Mouse (Mus musculus): ENCODE data around the gene 4930544D05Rik. TPM values are rescaled to one million over a fixed set of nuclear protein-coding genes. Genes with fewer than 3 reads are reported as not detected.
A peak's percentile ranks its signal among the peaks of the same experiment; 100 is the strongest.

4930544D05Rik gene
- total and polyA plus RNA-seq, 2 experiments from 2014 or later, result not detected

- no peaks in the 10 kb centered on the region for H3K36me3 ChIP-seq (ENCODE audit: insufficient read depth, low read length)
- no peaks in the 10 kb centered on the region for H3K27me3 ChIP-seq (ENCODE audit: insufficient read depth, low read length)
- DNase-seq (ENCODE audit: low spot score), result no peak
- H3K4me2 ChIP-seq (ENCODE audit: low read depth, low read length), result no peak overlapping the region
- H3K9ac ChIP-seq (replicated peaks; ENCODE audit: low read length), result no peak overlapping the region
- no peaks in the 10 kb centered on the region for H3K9me3 ChIP-seq (ENCODE audit: low read length)
- no peak overlapping the region for H3K4me3 ChIP-seq (ENCODE audit: low read length)
- no peak for TF ChIP-seq CTCF (IDR thresholded peaks at IDR 0.05; ENCODE audit: low read depth)
- H3K4me1 ChIP-seq (ENCODE audit: insufficient read depth, low read length), result no peaks in the 10 kb centered on the region; the same call in 1 of the 2 replicates
- ATAC-seq, result no peak
- H3K27ac ChIP-seq, result no peak overlapping the region
- WGBS, result 89% methylated on average over 6 of the region's 6 CpGs
Measured at GRCm38 (mm10) chr11:70578962-70579361, 36.7 kb upstream of the 4930544D05Rik start.

- H3K4me1 ChIP-seq (ENCODE audit: insufficient read depth, low read length), result no peaks in the 10 kb centered on the region; the same call in 1 of the 2 replicates
- no peak for ATAC-seq
- TF ChIP-seq CTCF (IDR thresholded peaks at IDR 0.05; ENCODE audit: low read depth), result no peak
- no peak for DNase-seq (ENCODE audit: low spot score)
- H3K27ac ChIP-seq, result 0 out of 2 replicates have a peak overlapping the region, but pooled peaks have one; percentile 11
- no peaks in the 10 kb centered on the region for H3K9me3 ChIP-seq (ENCODE audit: low read length)
- 80% methylated on average over 9 of the region's 9 CpGs for WGBS
- no peaks in the 10 kb centered on the region for H3K27me3 ChIP-seq (ENCODE audit: insufficient read depth, low read length)
- H3K4me2 ChIP-seq (ENCODE audit: low read depth, low read length), result no peak overlapping the region
- H3K4me3 ChIP-seq (ENCODE audit: low read length), result no peak overlapping the region
- H3K9ac ChIP-seq (replicated peaks; ENCODE audit: low read length), result no peak overlapping the region; the same call in 1 of the 2 replicates
- H3K36me3 ChIP-seq (ENCODE audit: insufficient read depth, low read length), result no peaks in the 10 kb centered on the region
Measured at GRCm38 (mm10) chr11:70579710-70580357, 35.8 kb upstream of the 4930544D05Rik start.

GRCm38 (mm10) chr11:70580358-70580720 is 35.3 kb upstream of the 4930544D05Rik start:
- Histone ChIP-seq H3K36me3 (ENCODE audit: insufficient read depth, low read length) (no peaks in the 10 kb centered on the region), H3K4me2 (ENCODE audit: low read depth, low read length) (no peak overlapping the region), H3K9me3 (ENCODE audit: low read length) (no peaks in the 10 kb centered on the region), H3K27ac (peak overlapping the region; percentile 11; the same call in 1 of the 2 replicates), H3K27me3 (ENCODE audit: insufficient read depth, low read length) (no peaks in the 10 kb centered on the region), H3K9ac (replicated peaks; ENCODE audit: low read length) (no peak overlapping the region; the same call in 1 of the 2 replicates), H3K4me3 (ENCODE audit: low read length) (no peak overlapping the region), H3K4me1 (ENCODE audit: insufficient read depth, low read length) (no peaks in the 10 kb centered on the region; the same call in 1 of the 2 replicates)
- DNase-seq (ENCODE audit: low spot score) (no peak), ATAC-seq (no peak)
- 69% methylated on average over 5 of the region's 5 CpGs for WGBS
- no peak for TF ChIP-seq CTCF (IDR thresholded peaks at IDR 0.05; ENCODE audit: low read depth)

GRCm38 (mm10) chr11:70580921-70581320 is 34.7 kb upstream of the 4930544D05Rik start:
- no peak for TF ChIP-seq CTCF (IDR thresholded peaks at IDR 0.05; ENCODE audit: low read depth)
- Histone ChIP-seq H3K9me3 (ENCODE audit: low read length) (no peaks in the 10 kb centered on the region), H3K4me2 (ENCODE audit: low read depth, low read length) (no peak overlapping the region), H3K27me3 (ENCODE audit: insufficient read depth, low read length) (no peaks in the 10 kb centered on the region), H3K27ac (no peak overlapping the region), H3K36me3 (ENCODE audit: insufficient read depth, low read length) (no peaks in the 10 kb centered on the region), H3K9ac (replicated peaks; ENCODE audit: low read length) (no peak overlapping the region), H3K4me1 (ENCODE audit: insufficient read depth, low read length) (no peaks in the 10 kb centered on the region; the same call in none of the 2 replicates), H3K4me3 (ENCODE audit: low read length) (no peak overlapping the region)
- no peak for ATAC-seq
- DNase-seq (ENCODE audit: low spot score), result no peak
- WGBS, result 80% methylated on average over 3 of the region's 3 CpGs

- TF ChIP-seq CTCF (IDR thresholded peaks at IDR 0.05; ENCODE audit: low read depth), result no peak
- H3K4me2 ChIP-seq (ENCODE audit: low read depth, low read length), result no peak overlapping the region
- 61% methylated on average over 3 of the region's 3 CpGs for WGBS
- H3K27ac ChIP-seq, result no peak overlapping the region
- H3K9ac ChIP-seq (replicated peaks; ENCODE audit: low read length), result no peak overlapping the region
- no peaks in the 10 kb centered on the region for H3K36me3 ChIP-seq (ENCODE audit: insufficient read depth, low read length)
- no peaks in the 10 kb centered on the region for H3K27me3 ChIP-seq (ENCODE audit: insufficient read depth, low read length)
- no peak overlapping the region for H3K4me3 ChIP-seq (ENCODE audit: low read length)
- no peak for ATAC-seq
- DNase-seq (ENCODE audit: low spot score), result no peak
- no peaks in the 10 kb centered on the region; the same call in 1 of the 2 replicates for H3K4me1 ChIP-seq (ENCODE audit: insufficient read depth, low read length)
- H3K9me3 ChIP-seq (ENCODE audit: low read length), result no peaks in the 10 kb centered on the region
Measured at GRCm38 (mm10) chr11:70582196-70582595, 33.5 kb upstream of the 4930544D05Rik start.

- no peaks in the 10 kb centered on the region for H3K27me3 ChIP-seq (ENCODE audit: insufficient read depth, low read length)
- WGBS, result 67% methylated on average over 6 of the region's 6 CpGs
- no peak overlapping the region for H3K9ac ChIP-seq (replicated peaks; ENCODE audit: low read length)
- no peak overlapping the region for H3K4me2 ChIP-seq (ENCODE audit: low read depth, low read length)
- H3K9me3 ChIP-seq (ENCODE audit: low read length), result no peaks in the 10 kb centered on the region
- H3K4me3 ChIP-seq (ENCODE audit: low read length), result no peak overlapping the region
- no peak overlapping the region for H3K27ac ChIP-seq
- ATAC-seq (no peak), DNase-seq (ENCODE audit: low spot score) (no peak)
- TF ChIP-seq CTCF (IDR thresholded peaks at IDR 0.05; ENCODE audit: low read depth), result no peak
- H3K4me1 ChIP-seq (ENCODE audit: insufficient read depth, low read length), result no peaks in the 10 kb centered on the region; the same call in 1 of the 2 replicates
- no peaks in the 10 kb centered on the region for H3K36me3 ChIP-seq (ENCODE audit: insufficient read depth, low read length)
Measured at GRCm38 (mm10) chr11:70583022-70583714, 32.5 kb upstream of the 4930544D05Rik start.

GRCm38 (mm10) chr11:70583775-70584174 is 31.9 kb upstream of the 4930544D05Rik start:
- H3K27ac ChIP-seq, result no peak overlapping the region
- H3K9ac ChIP-seq (replicated peaks; ENCODE audit: low read length), result no peak overlapping the region
- 91% methylated on average over 7 of the region's 7 CpGs for WGBS
- ATAC-seq (no peak), DNase-seq (ENCODE audit: low spot score) (no peak)
- no peaks in the 10 kb centered on the region for H3K27me3 ChIP-seq (ENCODE audit: insufficient read depth, low read length)
- no peaks in the 10 kb centered on the region; the same call in 1 of the 2 replicates for H3K4me1 ChIP-seq (ENCODE audit: insufficient read depth, low read length)
- H3K4me2 ChIP-seq (ENCODE audit: low read depth, low read length), result no peak overlapping the region
- no peaks in the 10 kb centered on the region for H3K9me3 ChIP-seq (ENCODE audit: low read length)
- TF ChIP-seq CTCF (IDR thresholded peaks at IDR 0.05; ENCODE audit: low read depth), result 0 out of 2 replicates have a peak, but pooled peaks have one; percentile 13
- H3K4me3 ChIP-seq (ENCODE audit: low read length), result no peak overlapping the region
- H3K36me3 ChIP-seq (ENCODE audit: insufficient read depth, low read length), result no peaks in the 10 kb centered on the region

Measured in hindbrain, postnatal 0 days (tissue).